Mouse (Mus musculus): ENCODE results near the gene Slc25a45. TPM values are rescaled to one million over a fixed set of nuclear protein-coding genes. Genes with fewer than 3 reads are reported as not detected.

Slc25a45 gene
- total RNA-seq, 2 experiments from 2014 or later = 2.6 to 2.8 TPM

DNA sequence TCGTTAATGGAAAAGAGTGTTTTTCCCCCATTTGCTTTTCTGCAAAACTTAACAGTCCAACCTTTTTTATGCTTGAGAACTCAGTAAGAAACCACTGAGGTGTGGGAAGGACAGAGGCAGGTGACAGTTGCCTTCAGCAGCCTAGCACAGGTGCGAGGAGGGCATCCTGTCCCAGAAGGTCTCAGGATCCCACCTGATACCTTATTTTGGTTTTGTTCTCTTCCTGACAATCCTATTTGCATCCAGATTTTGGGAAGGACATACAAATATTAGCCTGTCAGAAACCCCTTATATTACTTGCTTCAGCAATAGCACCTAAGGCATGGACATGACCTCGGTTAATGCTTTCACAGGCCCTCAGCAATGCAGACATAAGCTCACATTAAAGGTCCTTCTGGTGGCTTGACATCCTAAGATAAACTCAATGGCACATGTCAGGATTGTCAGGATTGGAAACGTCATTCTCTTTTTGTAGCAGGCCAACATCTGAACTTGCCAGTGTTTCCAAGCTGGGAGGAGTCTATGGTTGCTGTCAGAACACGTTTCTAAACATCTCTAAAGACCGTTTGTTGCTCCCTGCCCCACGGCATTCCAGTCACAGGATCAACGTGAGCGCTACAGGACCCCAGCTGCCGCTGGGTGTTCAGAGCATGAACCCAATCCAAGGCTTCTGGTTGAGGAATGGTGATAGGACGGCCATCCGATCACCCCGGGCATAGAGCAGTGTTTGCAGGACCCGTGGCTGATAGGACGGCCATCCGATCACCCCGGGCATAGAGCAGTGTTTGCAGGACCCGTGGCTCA, 37.3 kb upstream of the Slc25a45 start:
- DNase-seq = peak in 1 of 2 experiments; percentile 81

DNA sequence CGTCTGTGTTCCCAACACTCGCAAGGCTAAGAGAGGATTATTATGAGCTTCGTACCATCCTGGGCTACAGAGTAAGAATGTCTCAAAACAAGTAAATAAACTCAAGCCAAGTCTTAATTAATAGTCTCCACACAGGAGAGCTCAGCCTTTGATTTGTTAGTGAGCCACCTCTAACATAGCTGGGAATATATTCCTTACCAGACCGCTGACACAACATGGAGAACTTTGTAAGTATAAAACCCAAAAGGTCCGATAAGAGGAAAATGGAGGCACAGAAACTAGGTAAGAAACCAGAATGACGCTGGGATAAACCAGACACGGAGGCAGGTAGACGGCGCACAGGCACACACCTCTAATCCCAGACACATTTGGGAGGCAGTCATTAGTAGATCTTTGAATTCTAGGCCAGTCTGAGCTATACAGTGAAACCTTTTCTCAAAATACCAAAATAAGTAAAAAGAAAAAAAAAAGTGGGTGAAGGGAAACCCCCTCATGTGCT, 36.7 kb upstream of the Slc25a45 start:
- DNase-seq = no peak

DNA sequence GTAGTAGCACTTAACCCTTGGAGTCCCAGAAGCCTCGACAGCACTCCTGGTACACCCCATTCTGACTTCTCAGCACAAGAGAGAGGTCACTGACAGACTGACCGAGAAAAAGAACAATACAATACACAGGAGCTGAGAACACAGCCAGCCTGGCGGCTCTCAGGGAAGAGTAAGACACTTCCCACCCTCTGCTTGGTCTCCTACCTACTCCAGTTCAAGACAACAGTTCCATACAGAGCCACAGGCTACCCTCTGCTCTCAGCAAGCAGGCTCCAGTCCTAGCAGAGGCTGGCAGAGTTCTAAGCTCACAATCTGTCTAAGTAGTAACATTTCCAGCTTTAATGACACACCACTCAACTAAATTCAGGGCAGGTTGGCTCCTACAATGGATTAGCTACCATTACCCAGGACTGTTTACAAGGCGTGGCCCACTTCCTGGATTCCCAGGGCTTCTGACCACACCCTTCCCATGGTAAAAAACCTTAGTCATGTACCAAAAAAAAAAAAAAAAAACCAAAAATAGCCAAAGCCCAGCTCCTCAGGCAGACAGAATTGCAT, 36.1 kb upstream of the Slc25a45 start:
- DNase-seq = peak; percentile 79 to 80

DNA sequence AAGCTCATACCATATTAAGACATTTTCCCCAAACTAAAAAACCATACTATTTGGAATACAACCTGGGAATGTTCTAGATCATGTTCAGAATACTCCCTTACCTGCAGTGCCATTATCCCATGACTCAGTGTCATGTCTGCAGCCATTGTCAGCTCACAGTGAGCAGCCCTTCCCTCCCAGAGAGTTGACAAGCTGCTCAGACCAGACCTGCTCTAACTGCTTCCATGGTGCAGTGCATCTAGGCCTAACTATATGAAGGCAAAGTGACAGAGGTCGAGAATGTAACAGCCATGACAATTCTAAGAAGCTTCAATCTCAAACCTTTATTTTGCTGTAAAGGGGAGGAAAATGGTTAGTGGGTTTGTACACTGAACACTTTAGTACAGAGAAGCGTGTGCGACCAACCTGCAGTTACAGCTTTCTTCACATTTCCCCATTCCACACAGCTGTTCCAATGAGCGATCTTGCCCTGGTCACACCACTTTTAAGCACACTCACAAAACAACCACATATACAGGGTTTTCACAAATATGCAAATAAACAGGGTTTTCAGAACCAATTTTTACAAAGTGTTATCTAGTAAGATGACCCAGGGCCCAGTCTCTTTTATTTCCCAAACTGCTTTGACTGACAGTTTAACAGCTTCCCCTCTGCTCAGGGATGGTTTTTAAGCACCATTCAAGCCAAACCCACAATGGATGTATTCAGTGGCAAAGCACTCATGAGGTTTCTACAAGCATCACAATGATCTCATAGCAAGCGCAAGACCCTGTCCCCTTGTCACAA, 35.4 kb upstream of the Slc25a45 start:
- DNase-seq = peak in 1 of 2 experiments; percentile 63

DNA sequence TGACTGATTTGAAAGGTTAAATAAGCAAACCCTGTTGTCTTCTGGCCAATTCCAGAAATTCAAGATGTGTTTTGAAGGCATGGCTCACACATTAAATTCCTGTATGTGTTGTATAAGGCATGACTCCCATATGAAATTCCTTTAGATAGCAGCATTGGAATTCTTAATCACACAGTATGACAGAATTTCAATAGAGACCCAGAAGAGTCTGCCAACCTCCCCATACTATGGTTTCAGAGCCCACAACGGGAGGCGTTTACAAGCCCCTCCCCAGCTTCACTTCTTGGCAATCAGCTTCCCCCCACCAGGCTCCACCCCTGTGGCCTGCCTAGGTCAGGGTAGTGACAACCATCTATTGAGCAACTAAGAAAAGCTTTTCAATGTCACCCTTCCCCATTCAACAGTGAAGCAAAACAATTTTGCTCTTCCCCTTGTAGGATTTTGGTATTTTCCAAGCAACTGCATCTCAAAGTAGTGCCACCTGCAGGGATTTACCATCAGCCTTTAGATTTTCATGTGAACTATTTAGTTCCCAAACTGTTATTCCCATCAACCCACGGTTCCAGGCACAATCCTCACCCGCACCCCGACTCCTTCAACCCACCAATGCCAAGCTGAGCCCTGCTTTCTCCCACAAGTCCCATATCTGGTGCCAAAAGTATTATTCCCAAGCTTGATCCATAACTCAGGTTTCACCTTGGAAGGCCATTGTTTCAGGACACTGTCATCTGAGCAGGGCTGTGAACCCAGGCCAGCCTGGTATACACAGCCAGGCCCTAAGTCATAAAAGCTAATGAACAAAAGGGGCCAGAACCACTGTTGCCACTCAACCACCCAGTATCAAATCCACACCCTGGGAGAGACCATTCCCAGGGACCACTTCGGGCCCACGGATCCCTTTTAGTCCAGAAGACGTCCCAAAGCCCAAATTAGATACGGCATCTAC, 34.5 kb upstream of the Slc25a45 start:
- peak; percentile 75 to 77 for DNase-seq

DNA sequence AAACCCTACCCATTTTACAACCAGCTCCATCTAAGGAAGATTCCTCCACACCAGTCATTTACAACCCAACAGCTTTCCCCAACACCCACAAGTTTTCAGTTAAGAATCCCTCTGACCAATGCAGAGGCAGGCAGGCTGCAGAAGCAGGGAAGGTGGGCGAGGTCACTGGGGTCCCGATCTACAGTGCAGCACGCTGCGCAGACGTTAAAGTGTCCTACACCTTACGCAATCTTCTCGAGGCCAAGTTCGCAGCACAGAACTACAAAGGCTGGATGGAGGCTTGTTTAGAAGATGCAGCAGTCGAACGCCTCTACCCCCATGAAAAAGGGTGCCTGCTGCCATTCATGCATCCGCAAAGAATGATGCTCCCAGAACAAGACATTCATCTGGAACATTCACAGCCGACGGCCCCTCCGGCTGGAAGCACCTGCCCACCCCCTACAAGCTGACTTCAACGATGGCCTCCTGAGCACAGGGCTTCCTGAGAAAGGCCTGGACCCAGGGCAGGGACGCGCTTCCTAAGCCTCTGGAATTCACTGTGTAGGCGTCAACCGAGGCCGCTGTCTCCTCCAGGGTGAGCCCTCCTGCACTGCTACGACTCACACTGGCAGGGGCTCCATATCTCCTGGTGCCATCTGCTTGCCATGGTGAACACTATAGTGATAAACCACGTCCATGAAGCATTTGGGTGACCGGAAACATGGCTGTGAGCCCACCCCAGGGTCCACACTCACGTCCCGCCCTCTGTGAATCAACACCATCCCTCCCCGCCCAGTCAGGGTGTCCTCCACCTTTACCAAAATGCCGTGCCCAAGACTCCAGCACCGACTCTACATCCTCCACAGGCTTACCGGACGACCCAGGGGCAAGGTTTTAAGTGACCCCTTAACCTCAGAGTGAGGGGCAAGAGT, 33.6 kb upstream of the Slc25a45 start:
- peak in 1 of 2 experiments; percentile 76 for DNase-seq

DNA sequence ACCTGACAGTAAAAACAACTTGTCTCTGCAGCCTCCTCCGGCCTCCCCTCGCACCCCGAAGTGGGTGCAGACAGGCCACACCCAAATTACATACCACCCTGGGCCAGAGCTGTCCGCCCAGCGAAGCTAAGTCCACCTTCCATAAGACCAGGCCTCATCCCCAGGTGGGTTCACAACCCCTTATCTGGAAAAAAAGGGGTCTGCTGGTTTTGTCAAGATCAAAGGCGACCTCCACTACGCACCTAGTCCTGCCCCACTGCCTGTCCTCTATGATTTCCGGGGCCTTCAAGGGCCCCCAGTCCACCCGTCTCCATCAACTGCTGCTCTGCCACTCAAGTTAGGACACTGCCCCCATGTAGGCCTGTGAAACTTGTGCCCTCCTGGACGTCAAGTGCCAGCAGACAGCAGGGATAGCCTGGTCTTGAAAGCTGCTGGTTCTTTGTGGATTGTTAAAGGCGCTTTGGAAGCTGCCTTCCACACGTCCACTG, 32.7 kb upstream of the Slc25a45 start:
- DNase-seq = no peak

DNA sequence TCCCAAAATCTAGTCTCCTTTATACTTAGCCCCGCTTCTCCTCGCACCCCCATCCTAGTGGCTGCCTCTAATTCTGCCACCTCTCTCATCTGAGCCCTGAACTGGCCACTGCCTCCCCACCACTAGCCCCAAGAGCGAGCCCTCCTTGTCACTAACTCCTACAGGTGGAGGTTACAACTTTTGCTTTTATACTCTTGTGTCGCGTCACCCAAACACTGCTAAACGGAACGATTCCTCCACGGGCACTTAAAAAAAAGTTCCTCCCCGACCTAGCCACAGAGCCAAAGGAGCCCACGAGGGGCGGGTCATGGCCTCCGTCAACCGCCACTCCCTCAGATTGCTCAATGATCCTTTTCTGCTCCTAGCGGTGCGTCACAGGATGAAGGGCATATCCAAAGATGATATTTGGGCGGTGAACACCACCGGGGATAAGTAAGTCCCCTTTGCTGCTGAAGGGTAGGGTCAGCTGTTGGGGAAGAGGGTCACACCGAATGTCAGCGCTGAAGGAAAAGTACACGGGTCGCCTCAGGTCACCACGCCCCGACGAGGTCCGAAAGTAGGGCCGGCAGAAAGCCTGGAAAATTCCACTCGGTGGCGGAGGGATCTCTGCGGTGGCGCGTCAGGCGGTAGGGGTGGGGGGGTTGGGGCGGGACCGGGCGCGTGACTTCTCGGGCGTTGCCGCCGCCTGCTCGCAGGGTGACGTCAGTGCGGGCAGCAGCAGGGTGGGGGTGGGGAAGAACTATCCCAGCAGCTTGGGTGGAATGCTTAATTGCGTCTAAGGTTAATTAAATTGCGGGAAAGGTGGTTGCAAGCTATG, 32.1 kb upstream of the Slc25a45 start:
- peak; percentile 98 to 99 for DNase-seq

DNA sequence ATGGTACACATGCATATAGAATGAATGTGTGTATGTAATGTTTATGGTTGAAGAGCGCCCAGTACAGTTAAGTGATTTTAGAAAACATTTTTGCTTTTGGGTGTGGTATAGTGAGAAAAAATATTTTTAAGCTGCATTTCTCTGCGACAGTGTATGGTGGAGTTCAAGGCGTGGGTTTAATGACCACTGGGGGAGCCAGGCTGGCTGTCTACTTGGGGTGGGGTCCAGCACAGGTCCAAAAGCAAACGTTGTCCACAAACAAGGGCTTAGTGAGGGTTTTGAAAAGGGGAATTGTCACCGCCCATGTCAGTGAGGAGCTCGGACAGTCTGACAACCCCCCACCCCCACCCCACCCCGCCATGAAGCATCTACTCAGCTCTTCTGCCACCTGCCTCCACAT, 31.5 kb upstream of the Slc25a45 start:
- peak in 1 of 2 experiments; percentile 75 for DNase-seq

DNA sequence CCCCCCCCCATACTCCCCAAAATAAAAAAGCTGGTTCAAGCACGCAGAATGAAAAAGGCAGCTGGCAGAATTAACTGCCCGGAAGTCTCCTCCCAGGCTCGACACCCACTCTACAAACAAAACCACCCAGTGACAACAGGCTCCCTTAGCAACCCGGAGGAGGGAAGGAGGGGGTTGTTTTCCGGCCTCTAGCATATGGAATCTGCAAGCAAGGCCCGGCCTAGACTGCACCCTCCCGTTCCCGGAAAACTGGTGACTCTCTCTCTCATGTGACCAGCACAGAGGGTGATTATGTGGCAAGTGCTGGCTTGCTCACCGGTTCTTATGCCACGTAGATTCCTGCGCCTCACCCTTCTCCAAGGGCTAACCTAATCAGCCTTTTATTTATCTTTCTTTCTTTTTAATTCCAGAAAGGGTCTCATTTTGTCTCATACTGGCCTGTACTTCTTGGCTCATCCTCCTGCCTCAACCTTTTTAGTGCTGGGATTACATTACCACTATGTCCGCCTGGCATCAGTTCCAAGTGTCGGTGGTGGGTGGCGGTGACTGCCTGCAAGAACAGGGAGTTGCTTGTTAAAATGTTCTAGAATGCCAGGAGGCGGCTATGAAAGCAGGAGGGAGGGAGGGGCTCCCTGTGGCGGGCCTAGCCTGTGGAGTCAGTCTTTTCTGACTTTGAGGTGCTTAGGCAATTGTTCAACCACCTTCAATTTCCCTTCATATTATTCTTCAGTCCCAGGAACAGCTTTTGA, 30.9 kb upstream of the Slc25a45 start:
- peak; percentile 92 to 97 for DNase-seq

DNA sequence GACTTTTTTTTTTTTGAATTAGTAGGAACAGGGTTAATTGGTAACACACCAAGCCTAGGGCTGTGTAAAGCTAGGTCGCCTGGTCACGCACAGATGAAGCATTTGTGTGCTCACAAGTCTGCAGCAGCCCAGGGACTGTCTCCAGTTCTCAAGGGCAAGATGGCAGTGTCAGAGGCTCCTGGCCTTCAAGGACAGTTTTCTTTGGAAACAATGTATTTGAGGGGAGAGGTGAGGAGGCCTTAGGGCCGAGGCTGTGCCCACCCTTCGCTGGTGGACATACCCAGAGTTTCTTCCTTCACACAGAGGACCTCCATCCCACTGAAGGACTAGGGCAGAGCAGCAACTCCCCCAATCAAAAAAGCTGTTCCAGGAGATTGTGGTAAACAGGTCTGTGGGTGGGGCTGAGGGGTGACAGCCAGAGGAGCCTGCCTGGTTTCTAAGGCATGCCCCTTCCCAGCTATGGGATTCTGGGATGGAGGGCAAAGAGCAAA, 30.3 kb upstream of the Slc25a45 start:
- peak in 1 of 2 experiments; percentile 72 for DNase-seq

DNA sequence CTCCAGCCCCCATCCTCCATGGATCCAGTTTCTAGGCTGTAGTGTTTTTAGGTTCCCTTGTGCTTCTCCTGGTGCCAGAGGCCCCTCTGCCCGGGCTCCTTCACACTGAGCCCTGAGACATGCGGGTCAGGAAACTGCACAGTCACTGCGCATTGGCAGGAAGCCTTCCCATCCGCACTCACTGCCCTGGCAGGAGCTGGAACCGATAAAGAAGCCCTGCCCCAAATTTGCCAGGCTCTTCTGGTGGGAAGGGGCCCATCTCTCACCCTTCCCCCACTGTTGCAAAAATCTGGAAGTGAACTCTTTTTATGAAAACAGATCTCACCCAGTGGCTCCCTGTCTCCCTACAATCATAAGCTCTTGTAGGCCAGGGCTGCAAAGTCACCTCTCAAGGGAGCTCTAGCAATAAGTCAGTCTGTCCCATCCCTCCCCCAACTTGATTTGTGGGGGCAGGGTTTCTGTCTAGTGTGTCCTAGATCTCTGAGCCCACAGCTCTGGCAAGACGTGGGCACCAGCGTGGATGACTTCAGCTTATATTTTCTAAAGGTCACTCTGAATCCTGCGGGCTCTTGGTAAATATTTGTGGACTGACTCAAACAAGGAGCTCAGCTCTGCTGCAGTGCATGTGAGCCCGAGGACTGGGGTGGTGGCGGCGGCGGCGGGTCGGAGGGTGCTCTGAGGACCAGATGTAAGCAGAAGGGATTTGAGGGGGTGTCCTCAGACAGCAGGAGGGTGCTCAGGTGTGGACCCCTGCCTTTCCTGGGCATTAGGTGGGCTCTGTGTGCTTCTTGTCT, 29.4 kb upstream of the Slc25a45 start:
- DNase-seq = peak; percentile 87 to 89

DNA sequence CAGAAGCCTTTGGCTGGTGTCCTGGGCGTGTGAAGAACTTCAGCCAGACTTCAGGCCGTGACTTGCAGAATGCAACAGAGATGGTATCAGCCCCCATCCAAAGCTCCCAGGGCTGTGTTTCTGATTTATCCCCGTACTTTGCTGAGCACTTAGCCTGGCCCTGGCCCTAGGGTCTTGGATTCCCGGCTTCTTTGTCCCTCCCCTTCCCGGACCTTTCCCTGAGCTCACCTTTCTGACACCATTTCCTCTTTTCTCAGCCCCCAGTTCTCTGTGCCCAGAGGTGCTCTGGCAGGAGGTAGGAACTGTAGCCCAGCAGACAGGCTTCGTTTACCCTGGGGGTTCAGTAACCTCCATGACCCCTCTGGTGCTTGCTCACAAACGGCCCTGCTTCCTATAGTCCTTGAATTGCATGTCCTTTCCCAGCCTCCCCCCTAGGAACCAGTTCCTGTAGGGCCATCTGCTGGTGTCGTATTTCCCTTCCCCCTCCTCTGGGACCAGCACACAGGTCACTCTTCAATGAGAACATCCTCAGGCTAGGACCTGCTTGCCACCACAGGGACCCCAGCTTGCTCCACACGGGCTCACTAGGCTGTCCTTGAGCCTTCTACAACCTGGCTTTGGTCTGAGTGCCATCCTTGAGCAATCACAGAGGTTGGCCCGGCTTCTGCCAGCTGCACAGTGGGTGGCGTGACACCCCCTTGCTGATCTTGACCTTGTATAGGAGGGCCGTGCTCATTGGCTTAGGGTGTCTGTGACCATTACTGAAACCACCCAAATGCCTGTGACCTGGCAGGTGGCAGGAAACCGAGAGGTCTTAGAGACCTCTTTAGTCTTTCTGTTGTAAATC, 28.6 kb upstream of the Slc25a45 start:
- DNase-seq = peak; percentile 74 to 82

DNA sequence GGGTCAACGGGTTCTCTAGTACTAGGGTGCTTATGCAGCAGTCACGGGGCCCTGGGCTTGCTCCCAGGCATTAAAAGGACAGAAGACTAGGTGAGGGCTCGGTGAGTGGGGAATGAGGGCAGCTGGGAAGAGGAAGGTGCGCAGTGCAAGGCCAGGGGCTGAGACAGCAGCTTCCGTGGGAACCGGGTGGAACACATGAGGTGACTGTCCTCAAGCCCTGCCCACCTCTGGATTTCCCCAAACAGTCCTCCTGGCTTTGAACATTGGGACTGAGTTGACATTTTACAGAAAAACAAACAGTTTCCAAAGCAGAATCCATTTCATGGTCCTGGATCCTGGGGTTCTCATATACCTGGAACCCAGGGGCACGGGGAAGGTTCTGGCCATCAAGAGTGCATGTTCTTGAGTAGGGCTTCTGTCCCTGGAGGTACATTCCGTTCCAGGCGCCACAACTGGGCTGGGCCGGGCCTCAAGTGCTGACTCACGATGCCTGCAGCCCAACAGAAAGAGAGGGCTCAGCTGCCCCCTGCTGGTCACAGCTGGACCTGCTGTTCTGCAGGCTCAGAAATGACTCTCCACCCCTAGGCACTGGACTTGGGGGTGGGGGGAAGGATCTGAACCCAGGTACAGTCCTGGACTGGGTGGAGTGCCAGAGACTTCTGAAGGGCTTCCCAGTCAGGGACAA, 27.6 kb upstream of the Slc25a45 start:
- peak; percentile 96 to 97 for DNase-seq

DNA sequence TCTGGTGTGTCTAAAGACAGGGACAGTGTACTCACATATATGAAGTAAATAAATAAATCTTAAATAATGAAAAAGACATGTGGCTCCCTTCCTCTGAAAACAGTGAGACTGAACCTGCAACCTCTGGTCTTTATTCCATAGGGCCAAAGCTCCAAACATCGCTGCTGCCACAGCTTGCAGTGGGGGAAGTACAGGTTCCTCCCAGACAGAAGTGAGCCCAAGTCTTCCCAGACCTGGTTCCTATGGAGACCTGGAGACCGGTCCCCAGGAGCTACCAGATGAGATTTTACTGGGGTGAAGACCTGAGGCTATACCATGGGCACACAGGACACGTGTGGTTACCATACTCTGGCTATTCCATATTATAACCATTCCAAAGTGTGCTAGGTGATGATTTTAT, 26.7 kb upstream of the Slc25a45 start:
- peak in 1 of 2 experiments; percentile 29 for DNase-seq

DNA sequence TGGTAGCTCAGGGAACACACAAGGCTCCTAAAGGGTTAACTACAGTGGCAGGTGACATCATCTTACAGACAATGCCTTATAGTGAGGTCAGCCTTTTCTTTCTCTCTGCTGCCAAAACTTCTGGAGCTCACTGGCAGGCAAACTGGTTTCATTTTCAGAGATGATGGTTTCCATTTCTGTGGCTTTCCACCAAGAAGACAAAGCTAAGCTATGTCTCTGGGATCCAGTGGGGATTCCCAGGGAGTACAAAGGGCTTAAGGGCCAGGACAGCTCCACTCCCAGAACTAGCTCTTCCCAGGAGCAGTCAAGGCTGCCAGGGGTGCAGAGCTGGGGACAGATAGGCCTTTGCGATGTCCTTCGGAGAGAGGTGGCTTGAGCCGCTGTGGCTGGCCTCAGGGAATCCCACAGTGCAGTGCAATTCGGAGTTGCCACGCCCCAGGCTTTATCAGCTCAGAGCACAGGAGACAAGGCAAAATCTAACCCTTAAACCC, 26.1 kb upstream of the Slc25a45 start:
- DNase-seq = peak; percentile 58 to 64

Data from heart, adult 18-20 months (tissue).